Mouse (Mus musculus) thymus, adult 2 months (tissue): Measurements from ENCODE around the gene Sec1. TPM values are rescaled to one million over a fixed set of nuclear protein-coding genes. Genes with fewer than 3 reads are reported as not detected.

Experiments used
- DNase-seq: peaks from one replicate; pipeline ENCODE4 v3.0.0; 2021
- H3K27ac ChIP-seq: fragments of 200-500 bp; 2 replicates; pipeline ENCODE4 v1.5.1; 2012; ENCODE audit warnings: low read length, control low read depth; ENCODE audit not compliant: control insufficient read depth, insufficient read depth
- H3K27me3 ChIP-seq: fragments of 200-500 bp; 2 replicates; pipeline ENCODE4 v1.6.1; 2012; ENCODE audit warnings: mild to moderate bottlenecking, low read length, moderate library complexity, mixed read lengths; ENCODE audit not compliant: control insufficient read depth, insufficient read depth
- H3K36me3 ChIP-seq: fragments of 200-500 bp; 2 replicates; pipeline ENCODE4 v1.6.1; 2012; ENCODE audit warnings: mild to moderate bottlenecking, low read length, moderate library complexity; ENCODE audit not compliant: control insufficient read depth, insufficient read depth
- H3K4me1 ChIP-seq: fragments of 200-500 bp; replicated peaks from 2 replicates; pipeline ENCODE4 v1.6.1; 2012; ENCODE audit warnings: low read length; ENCODE audit not compliant: control insufficient read depth, insufficient read depth
- H3K4me3 ChIP-seq: fragments of 200-500 bp; 2 replicates; pipeline ENCODE4 v1.5.1; 2012; ENCODE audit warnings: mild to moderate bottlenecking, low read length, control low read depth, moderate library complexity; ENCODE audit not compliant: control insufficient read depth, insufficient read depth
- CTCF ChIP-seq: fragments of 200-500 bp; IDR thresholded peaks from 2 replicates; pipeline ENCODE4 v1.5.1; 2012; ENCODE audit warnings: mild to moderate bottlenecking, control low read depth, low read length, moderate library complexity, borderline replicate concordance; ENCODE audit not compliant: control insufficient read depth, poor library complexity, insufficient read depth; ENCODE audit errors: extremely low read depth
- POLR2A ChIP-seq: fragments of 200-500 bp; IDR thresholded peaks from 2 replicates; pipeline ENCODE4 v1.6.1; 2012; ENCODE audit warnings: mild to moderate bottlenecking, low read length, control low read depth, moderate library complexity; ENCODE audit not compliant: control insufficient read depth, poor library complexity, insufficient read depth; ENCODE audit errors: extremely low read depth
- WGBS: fragments of 180-500 bp; shearing (Covaris S2); methylation state at CpG from one replicate; pipeline ENCODE4 v1.1.7; 2018; 5-methylcytosine and 5-hydroxymethylcytosine counted together
- polyA plus RNA-seq: library from polyadenylated mRNA; depleted of rRNA; stranded (reverse); fragments of >200 nt; gene quantifications from 2 replicates; pipeline ENCODE4 v1.2.3, GENCODE M21; 2012

The Sec1 gene
- polyA plus RNA-seq, 1 experiment = 1.9 TPM

- no peak overlapping the region for H3K27ac ChIP-seq
- TF ChIP-seq CTCF (no peak), POLR2A (no peak)
- WGBS = 95% methylated on average over 24 of the region's 24 CpGs
- H3K4me3 ChIP-seq = no peak overlapping the region
- H3K36me3 ChIP-seq = peaks cover 8% of the 10 kb centered on the region
- H3K27me3 ChIP-seq = no peaks in the 10 kb centered on the region
- H3K4me1 ChIP-seq = peaks cover 39% of the 10 kb centered on the region
- DNase-seq = no peak
Measured at GRCm38 (mm10) chr7:45711316-45712021, 17.3 kb upstream of the Sec1 start.

DNA sequence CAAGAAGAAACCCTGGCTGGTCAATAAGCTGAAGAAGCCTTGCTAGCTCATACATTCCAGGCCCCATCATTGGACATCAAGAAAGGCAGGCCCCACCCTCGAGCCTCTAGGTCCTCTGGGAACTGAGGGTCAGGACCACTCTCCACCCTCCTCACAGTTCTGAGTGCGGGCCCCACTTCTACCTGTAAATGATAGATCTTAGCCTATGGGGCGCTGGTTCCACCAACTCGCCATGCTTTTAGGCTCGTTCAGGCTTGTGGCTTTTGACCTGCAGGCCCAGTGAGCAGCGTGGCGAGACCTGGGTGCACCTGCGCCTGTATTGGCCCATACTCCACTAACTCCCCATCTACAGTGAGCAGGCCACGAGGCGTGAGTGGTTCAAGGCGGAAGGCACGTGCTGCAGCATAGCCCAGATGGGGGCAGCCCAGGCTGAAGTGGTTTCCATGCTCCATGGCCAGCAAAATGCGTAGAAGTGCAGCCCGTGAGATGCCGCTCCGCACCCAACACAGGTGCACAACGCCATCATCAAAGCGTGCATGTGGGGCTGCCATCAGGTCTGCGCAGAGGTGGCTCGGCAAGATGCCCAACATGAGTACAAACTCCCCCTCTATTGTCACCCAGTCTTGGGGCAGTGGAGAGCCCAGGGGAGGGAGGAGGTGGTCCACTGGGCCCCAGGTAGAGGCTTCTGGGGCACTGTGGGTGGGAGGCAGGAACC is 16.4 kb upstream of the Sec1 start:
- WGBS = 94% methylated on average over 20 of the region's 20 CpGs
- Histone ChIP-seq H3K4me3 (no peak overlapping the region), H3K27ac (no peak overlapping the region), H3K27me3 (no peaks in the 10 kb centered on the region), H3K4me1 (peaks cover 41% of the 10 kb centered on the region), H3K36me3 (peaks cover 8% of the 10 kb centered on the region)
- no peak for DNase-seq
- TF ChIP-seq CTCF = no peak
- no peak for TF ChIP-seq POLR2A

- no peak overlapping the region for H3K4me3 ChIP-seq
- TF ChIP-seq CTCF (no peak), POLR2A (no peak)
- no peak overlapping the region for H3K27ac ChIP-seq
- no peaks in the 10 kb centered on the region for H3K27me3 ChIP-seq
- 93% methylated on average over 14 of the region's 14 CpGs for WGBS
- no peak for DNase-seq
- H3K36me3 ChIP-seq = peaks cover 8% of the 10 kb centered on the region
- peaks cover 42% of the 10 kb centered on the region for H3K4me1 ChIP-seq
Measured at GRCm38 (mm10) chr7:45709677-45710355, 15.6 kb upstream of the Sec1 start.

DNA sequence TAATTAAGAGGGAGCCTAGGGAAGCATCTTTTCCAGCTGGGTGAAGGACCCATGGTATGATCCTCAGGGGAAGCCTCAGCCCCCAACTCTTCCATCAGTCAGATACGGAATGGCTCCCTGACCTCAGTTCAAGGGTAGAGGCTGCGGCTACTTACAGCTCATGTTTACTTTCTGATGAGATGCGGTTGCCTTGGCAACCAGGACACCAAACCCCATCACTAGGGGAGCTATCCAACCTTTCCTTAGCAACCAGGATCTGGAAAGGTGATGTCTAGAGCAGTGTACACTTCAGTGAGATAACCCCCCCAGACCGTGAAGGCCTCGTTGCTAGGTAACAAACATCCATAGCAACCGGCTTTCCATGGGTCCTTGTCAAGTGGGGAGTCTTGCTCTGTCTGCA is 14.8 kb upstream of the Sec1 start:
- H3K4me3 ChIP-seq = no peak overlapping the region
- no peak for TF ChIP-seq POLR2A
- no peak for TF ChIP-seq CTCF
- H3K27me3 ChIP-seq = no peaks in the 10 kb centered on the region
- 90% methylated on average over 6 of the region's 6 CpGs for WGBS
- no peak for DNase-seq
- H3K36me3 ChIP-seq = peaks cover 8% of the 10 kb centered on the region
- H3K27ac ChIP-seq = no peak overlapping the region
- H3K4me1 ChIP-seq = peaks cover 38% of the 10 kb centered on the region

DNA sequence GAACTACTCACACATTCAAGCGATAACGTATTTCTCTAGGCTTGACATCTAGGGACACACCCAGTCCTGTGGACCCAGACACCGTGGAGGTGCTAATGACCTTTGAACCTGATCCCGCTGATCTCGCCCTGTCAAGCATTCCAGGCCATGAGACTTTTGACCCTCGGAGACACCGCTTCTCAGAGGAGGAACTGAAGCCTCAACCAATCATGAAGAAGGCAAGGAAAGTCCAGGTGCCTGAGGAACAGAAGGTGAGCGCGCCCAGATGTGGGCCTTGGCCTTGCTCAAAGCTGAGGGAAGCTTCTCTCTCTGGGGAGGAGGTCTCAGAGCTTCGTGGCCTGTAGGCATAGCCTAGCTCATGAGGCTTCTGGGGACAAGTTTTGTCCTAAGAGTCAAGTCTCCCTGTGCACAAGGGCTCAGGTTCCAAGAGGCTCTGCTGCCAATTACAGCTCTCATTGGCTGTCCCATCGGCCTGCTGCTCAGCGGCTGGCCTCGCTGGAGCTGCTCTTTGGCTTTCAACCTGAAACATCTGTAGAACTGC is 14.1 kb upstream of the Sec1 start:
- H3K27ac ChIP-seq = peak overlapping the region; percentile 59
- no peaks in the 10 kb centered on the region for H3K27me3 ChIP-seq
- no peak for DNase-seq
- peaks cover 42% of the 10 kb centered on the region for H3K4me1 ChIP-seq
- H3K4me3 ChIP-seq = peak overlapping the region; percentile 7; the same call in 1 of the 2 replicates
- TF ChIP-seq CTCF (0 out of 2 replicates have a peak, but pooled peaks have one; percentile 7), POLR2A (no peak)
- peaks cover 8% of the 10 kb centered on the region for H3K36me3 ChIP-seq
- WGBS = 26% methylated on average over 13 of the region's 13 CpGs

DNA sequence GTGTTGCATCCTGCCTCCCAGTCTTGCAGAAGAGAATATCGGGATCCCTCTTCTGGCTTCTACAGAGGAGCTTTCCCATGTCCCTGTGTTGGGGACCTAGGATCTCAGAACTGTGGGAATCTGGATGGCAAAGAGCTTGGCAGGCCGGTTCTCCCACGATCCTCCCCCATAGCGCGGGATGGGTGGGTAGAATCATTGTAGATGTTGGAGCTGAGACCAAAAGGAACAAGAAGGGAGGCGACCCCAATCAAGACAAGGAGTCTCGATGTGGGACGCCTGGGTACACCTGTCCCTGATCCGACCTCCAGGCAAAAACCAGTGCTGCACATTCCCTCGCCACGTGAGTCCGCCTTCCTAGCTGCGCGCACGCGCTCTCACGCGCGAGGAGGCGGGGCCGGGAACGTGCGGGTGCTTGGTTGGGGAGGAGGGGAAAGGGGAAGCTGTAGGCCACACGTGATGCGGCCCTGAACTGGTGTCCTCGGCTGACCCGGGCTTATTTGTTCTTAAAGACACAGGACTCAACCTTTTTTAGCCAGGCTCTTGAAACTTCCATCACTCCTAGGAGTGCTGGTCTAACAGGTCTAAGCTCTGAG is 13.3 kb upstream of the Sec1 start:
- H3K27ac ChIP-seq = peak overlapping the region; percentile 67
- 0 out of 2 replicates have a peak, but pooled peaks have one; percentile 38 for TF ChIP-seq POLR2A
- TF ChIP-seq CTCF = peak; percentile 28; the same call in 1 of the 2 replicates
- H3K4me3 ChIP-seq = peak overlapping the region; percentile 21
- peak; percentile 91 for DNase-seq
- peaks cover 42% of the 10 kb centered on the region for H3K4me1 ChIP-seq
- H3K27me3 ChIP-seq = no peaks in the 10 kb centered on the region
- peaks cover 8% of the 10 kb centered on the region for H3K36me3 ChIP-seq
- 0% methylated on average over 27 of the region's 27 CpGs for WGBS
